Mouse (Mus musculus) midbrain, embryonic 12.5 days (tissue): ENCODE results near the gene Glrx3. TPM values are rescaled to one million over a fixed set of nuclear protein-coding genes. Genes with fewer than 3 reads are reported as not detected.

Experiments used
- ATAC-seq: fragments of 200-750 bp; cut with Nextera tagmentation; 2 replicates; pipeline ENCODE4 v1.8.0; 2017; ENCODE audit warnings: low read depth, moderate TSS enrichment, moderate library complexity; ENCODE audit not compliant: low FRiP score
- H3K27ac ChIP-seq: fragments of 300-500 bp; sonication (generic); replicated peaks from 2 replicates; pipeline ENCODE4 v1.5.1; 2016; ENCODE audit warnings: mild to moderate bottlenecking
- H3K27me3 ChIP-seq: fragments of 300-500 bp; sonication (generic); 2 replicates; pipeline ENCODE4 v1.6.1; 2016; ENCODE audit warnings: mild to moderate bottlenecking
- H3K36me3 ChIP-seq: fragments of 300-500 bp; sonication (generic); 2 replicates; pipeline ENCODE4 v1.6.1; 2016
- H3K4me1 ChIP-seq: fragments of 300-500 bp; sonication (generic); 2 replicates; pipeline ENCODE4 v1.6.1; 2016
- H3K4me2 ChIP-seq: fragments of 300-500 bp; sonication (generic); replicated peaks from 2 replicates; pipeline ENCODE4 v1.6.1; 2016; ENCODE audit warnings: mild to moderate bottlenecking, moderate library complexity
- H3K4me3 ChIP-seq: fragments of 300-500 bp; sonication (generic); 2 replicates; pipeline ENCODE4 v1.5.1; 2016; ENCODE audit warnings: mild to moderate bottlenecking
- H3K9ac ChIP-seq: fragments of 300-500 bp; sonication (generic); replicated peaks from 2 replicates; pipeline ENCODE4 v1.6.1; 2016; ENCODE audit warnings: mild to moderate bottlenecking, moderate library complexity
- H3K9me3 ChIP-seq: fragments of 300-500 bp; sonication (generic); 2 replicates; pipeline ENCODE4 v1.6.1; 2016; ENCODE audit warnings: mild to moderate bottlenecking
- WGBS: fragments of 180-500 bp; shearing (Covaris S2); methylation state at CpG from one replicate; pipeline ENCODE4 v1.1.7; 2016; 5-methylcytosine and 5-hydroxymethylcytosine counted together
- polyA plus RNA-seq: library from polyadenylated mRNA; unstranded; fragments of >200 nt; fragmentation: Nextera tagmentation; extraction: Ambion mirVana; gene quantifications from 2 replicates; pipeline ENCODE4 v1.2.1, GENCODE M21; 2016

Gene Glrx3
- 262 and 263 TPM in 2 replicates for polyA plus RNA-seq

- no peaks in the 10 kb centered on the region for H3K9me3 ChIP-seq
- ATAC-seq, result peak; percentile 95
- peak within 1 kb of the TSS; percentile 79 for H3K27ac ChIP-seq
- H3K4me1 ChIP-seq, result peaks cover 14% of the 10 kb centered on the region
- peak within 1 kb of the TSS; percentile 63 for H3K4me3 ChIP-seq
- peak within 1 kb of the TSS; percentile 81 for H3K9ac ChIP-seq
- 1% methylated on average over 68 of the region's 69 CpGs for WGBS
- H3K27me3 ChIP-seq, result no peaks in the 10 kb centered on the region
- no peaks in the 10 kb centered on the region for H3K36me3 ChIP-seq
- peak within 1 kb of the TSS; percentile 76 for H3K4me2 ChIP-seq
Observed at GRCm38 (mm10) chr7:137437440-137438178, at the start of gene Glrx3. TSS of gene Glrx3 (plus strand) at chr7:137437614.

GRCm38 (mm10) chr7:137387863-137388262 is 49.6 kb upstream of the Glrx3 start:
- H3K9me3 ChIP-seq, result no peaks in the 10 kb centered on the region
- no peak overlapping the region for H3K27ac ChIP-seq
- WGBS, result 84% methylated on average over 5 of the region's 5 CpGs
- no peak overlapping the region for H3K9ac ChIP-seq
- H3K27me3 ChIP-seq, result no peaks in the 10 kb centered on the region
- H3K4me3 ChIP-seq, result no peak overlapping the region
- ATAC-seq, result no peak
- H3K4me2 ChIP-seq, result no peak overlapping the region
- H3K4me1 ChIP-seq, result no peaks in the 10 kb centered on the region
- no peaks in the 10 kb centered on the region for H3K36me3 ChIP-seq

- H3K36me3 ChIP-seq, result no peaks in the 10 kb centered on the region
- no peaks in the 10 kb centered on the region for H3K4me1 ChIP-seq
- no peaks in the 10 kb centered on the region for H3K9me3 ChIP-seq
- H3K4me2 ChIP-seq, result no peak overlapping the region
- no peaks in the 10 kb centered on the region for H3K27me3 ChIP-seq
- 88% methylated on average over 4 of the region's 4 CpGs for WGBS
- H3K27ac ChIP-seq, result no peak overlapping the region
- no peak overlapping the region for H3K4me3 ChIP-seq
- ATAC-seq, result no peak
- no peak overlapping the region for H3K9ac ChIP-seq
Observed at GRCm38 (mm10) chr7:137395421-137395820, 42.0 kb upstream of the Glrx3 start.

GRCm38 (mm10) chr7:137397361-137397910 is 40.0 kb upstream of the Glrx3 start:
- Histone ChIP-seq H3K4me3 (no peak overlapping the region), H3K4me2 (no peak overlapping the region), H3K9me3 (0 out of 2 replicates have a peak, but pooled peaks cover 4% of the 10 kb centered on the region), H3K36me3 (no peaks in the 10 kb centered on the region), H3K9ac (no peak overlapping the region), H3K4me1 (no peaks in the 10 kb centered on the region), H3K27ac (no peak overlapping the region), H3K27me3 (no peaks in the 10 kb centered on the region)
- no peak for ATAC-seq
- WGBS, result 93% methylated on average over 8 of the region's 8 CpGs

- WGBS, result 84% methylated on average over 4 of the region's 4 CpGs
- no peak overlapping the region for H3K4me3 ChIP-seq
- H3K4me1 ChIP-seq, result no peaks in the 10 kb centered on the region
- H3K9ac ChIP-seq, result no peak overlapping the region
- H3K36me3 ChIP-seq, result no peaks in the 10 kb centered on the region
- no peaks in the 10 kb centered on the region for H3K27me3 ChIP-seq
- H3K27ac ChIP-seq, result no peak overlapping the region
- no peak overlapping the region for H3K4me2 ChIP-seq
- H3K9me3 ChIP-seq, result 0 out of 2 replicates have a peak, but pooled peaks cover 4% of the 10 kb centered on the region
- ATAC-seq, result no peak
Observed at GRCm38 (mm10) chr7:137398973-137399372, 38.4 kb upstream of the Glrx3 start.

GRCm38 (mm10) chr7:137404146-137404545 is 33.3 kb upstream of the Glrx3 start:
- Histone ChIP-seq H3K36me3 (no peaks in the 10 kb centered on the region), H3K4me3 (no peak overlapping the region), H3K27me3 (no peaks in the 10 kb centered on the region), H3K4me2 (no peak overlapping the region), H3K9me3 (0 out of 2 replicates have a peak, but pooled peaks cover 4% of the 10 kb centered on the region), H3K27ac (no peak overlapping the region), H3K9ac (no peak overlapping the region), H3K4me1 (no peaks in the 10 kb centered on the region)
- 89% methylated on average over 2 of the region's 2 CpGs for WGBS
- no peak for ATAC-seq

- Histone ChIP-seq H3K9me3 (no peaks in the 10 kb centered on the region), H3K27me3 (no peaks in the 10 kb centered on the region)
- WGBS, result 82% methylated on average over 1 of the region's 1 CpGs
Observed at GRCm38 (mm10) chr7:137407428-137408058, 29.9 kb upstream of the Glrx3 start.

GRCm38 (mm10) chr7:137410337-137411197 is 26.8 kb upstream of the Glrx3 start, which contains the start of gene 9430038I01Rik:
TSS of gene 9430038I01Rik (minus strand) at chr7:137410762.
- peak within 1 kb of the TSS; percentile 59 for H3K4me2 ChIP-seq
- H3K36me3 ChIP-seq, result no peaks in the 10 kb centered on the region
- peaks cover 9% of the 10 kb centered on the region for H3K4me1 ChIP-seq
- H3K9ac ChIP-seq, result peak within 1 kb of the TSS; percentile 64
- under 1% methylated on average over 63 of the region's 63 CpGs for WGBS
- peak; percentile 100 for ATAC-seq
- no peaks in the 10 kb centered on the region for H3K9me3 ChIP-seq
- H3K27ac ChIP-seq, result peak within 1 kb of the TSS; percentile 76
- peak within 1 kb of the TSS; percentile 71 for H3K4me3 ChIP-seq
- H3K27me3 ChIP-seq, result no peaks in the 10 kb centered on the region

More at GRCm38 (mm10) chr7:137407428-137408058, 29.9 kb upstream of the Glrx3 start:
- Histone ChIP-seq H3K4me1 (peaks cover 9% of the 10 kb centered on the region), H3K36me3 (no peaks in the 10 kb centered on the region), H3K4me2 (no peak overlapping the region), H3K27ac (no peak overlapping the region), H3K9ac (no peak overlapping the region), H3K4me3 (no peak overlapping the region)
- ATAC-seq, result no peak

GRCm38 (mm10) chr7:137414710-137415109 is 22.7 kb upstream of the Glrx3 start:
- Histone ChIP-seq H3K4me2 (no peak overlapping the region), H3K4me1 (peaks cover 5% of the 10 kb centered on the region), H3K27ac (no peak overlapping the region), H3K36me3 (no peaks in the 10 kb centered on the region), H3K9ac (no peak overlapping the region), H3K4me3 (no peak overlapping the region), H3K27me3 (no peaks in the 10 kb centered on the region), H3K9me3 (no peaks in the 10 kb centered on the region)
- WGBS, result 93% methylated on average over 8 of the region's 8 CpGs
- ATAC-seq, result no peak

GRCm38 (mm10) chr7:137420550-137420949 is 16.9 kb upstream of the Glrx3 start:
- ATAC-seq, result no peak
- H3K36me3 ChIP-seq, result no peaks in the 10 kb centered on the region
- H3K4me1 ChIP-seq, result no peaks in the 10 kb centered on the region
- no peaks in the 10 kb centered on the region for H3K9me3 ChIP-seq
- no peak overlapping the region for H3K4me2 ChIP-seq
- WGBS, result 91% methylated on average over 2 of the region's 2 CpGs
- H3K9ac ChIP-seq, result no peak overlapping the region
- H3K27ac ChIP-seq, result no peak overlapping the region
- no peak overlapping the region for H3K4me3 ChIP-seq
- H3K27me3 ChIP-seq, result no peaks in the 10 kb centered on the region

GRCm38 (mm10) chr7:137421236-137421635 is 16.2 kb upstream of the Glrx3 start:
- ATAC-seq, result no peak
- H3K4me3 ChIP-seq, result no peak overlapping the region
- H3K9ac ChIP-seq, result no peak overlapping the region
- no peaks in the 10 kb centered on the region for H3K9me3 ChIP-seq
- H3K36me3 ChIP-seq, result no peaks in the 10 kb centered on the region
- no peak overlapping the region for H3K27ac ChIP-seq
- no peaks in the 10 kb centered on the region for H3K27me3 ChIP-seq
- no peak overlapping the region for H3K4me2 ChIP-seq
- no peaks in the 10 kb centered on the region for H3K4me1 ChIP-seq
- 92% methylated on average over 4 of the region's 4 CpGs for WGBS
